ENCODE assay signal across 11 mouse cellular contexts in the genomic region with DNA sequence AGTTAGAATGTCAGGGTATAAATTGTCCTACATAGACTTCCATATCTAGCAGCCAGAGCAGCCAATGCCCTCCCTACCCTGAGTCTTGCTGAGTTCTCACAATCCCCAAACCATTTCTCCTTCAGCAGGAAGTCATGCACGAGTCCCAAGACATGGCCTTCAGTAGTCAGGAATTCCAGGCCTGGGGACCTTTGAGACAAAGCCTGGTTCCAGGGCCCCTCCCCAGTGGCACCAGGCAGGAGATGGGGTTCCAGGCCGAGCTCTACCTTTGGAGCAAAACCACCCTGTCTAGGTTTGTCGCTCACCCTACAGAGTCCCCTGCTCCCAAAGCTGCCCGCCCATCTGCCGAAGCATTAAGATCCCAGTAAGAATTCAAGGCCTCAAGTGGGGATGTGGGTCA.
"Had no signal": no experiment of that assay in that cellular context is flagged by ENCODE, and none has a peak within 500 bp of the region (broad histone marks: within the 10 kb centered on the region; RNA-seq: fewer than 3 reads in every experiment).

No protein-coding gene starts in this region.

- H3K27ac ChIP-seq: kidney, postnatal 0 days; limb, embryonic 15.5 days; liver, embryonic 13.5 days; midbrain, embryonic 12.5 days; neural tube, embryonic 13.5 days had no signal

- H3K9ac ChIP-seq: limb, embryonic 15.5 days; liver, embryonic 13.5 days; midbrain, embryonic 12.5 days; neural tube, embryonic 13.5 days had no signal

- DNase-seq: kidney, adult 11 months; kidney, adult 9 months; kidney, postnatal 36 days; liver, embryonic 13.5 days; spleen, adult 18-20 months; thymus, postnatal 36 days had no signal

- H3K27me3 ChIP-seq: neural tube, embryonic 13.5 days had no signal

- ATAC-seq: midbrain, embryonic 16.5 days had no signal

- H3K4me2 ChIP-seq: limb, embryonic 15.5 days; liver, embryonic 13.5 days; midbrain, embryonic 12.5 days; neural tube, embryonic 13.5 days had no signal

- H3K4me3 ChIP-seq: limb, embryonic 15.5 days; liver, embryonic 13.5 days; midbrain, embryonic 12.5 days; neural tube, embryonic 13.5 days had no signal

- H3K9me3 ChIP-seq: limb, embryonic 15.5 days; liver, embryonic 13.5 days; midbrain, embryonic 12.5 days; neural tube, embryonic 13.5 days had no signal

- H3K36me3 ChIP-seq: limb, embryonic 15.5 days; liver, embryonic 13.5 days; midbrain, embryonic 12.5 days; neural tube, embryonic 13.5 days had no signal
